ENCODE assay signal across 12 mouse cellular contexts in genomic region chr8:111658819-111659423, GRCm38 (mm10). TPM values are rescaled to one million over a fixed set of nuclear protein-coding genes. Genes with fewer than 3 reads are reported as not detected.
DNase-seq lines count a peak whose midpoint lies in the region; ATAC-seq and TF ChIP-seq lines count a peak whose summit lies in the region.
"Had no signal": no experiment of that assay in that cellular context is flagged by ENCODE, and none has a peak within 500 bp of the region (broad histone marks: within the 10 kb centered on the region; RNA-seq: fewer than 3 reads in every experiment).

No protein-coding gene starts in this region.

- H3K27me3 ChIP-seq in hindbrain, embryonic 15.5 days: no peaks in the 10 kb centered on the region
- no peaks in the 10 kb centered on the region for H3K27me3 ChIP-seq in hindbrain, embryonic 11.5 days (ENCODE audit: control insufficient read depth, insufficient read depth, low read length)
- no peaks in the 10 kb centered on the region for H3K27me3 ChIP-seq in intestine, embryonic 15.5 days (replicated peaks)

- peaks cover 7% of the 10 kb centered on the region; the same call in 1 of the 2 replicates for H3K36me3 ChIP-seq in hindbrain, embryonic 15.5 days
- H3K36me3 ChIP-seq in hindbrain, embryonic 11.5 days (ENCODE audit: control insufficient read depth, insufficient read depth, low read length): no peaks in the 10 kb centered on the region
- no peaks in the 10 kb centered on the region for H3K36me3 ChIP-seq in intestine, embryonic 15.5 days

- TF ChIP-seq POLR2A in embryonic fibroblast, embryonic 13.5 days (IDR thresholded peaks at IDR 0.05; ENCODE audit: low read depth, low read length): no peak

- no peak for ATAC-seq in hindbrain, embryonic 15.5 days (ENCODE audit: low FRiP score, low read depth)
- no peak for ATAC-seq in hindbrain, embryonic 11.5 days (ENCODE audit: low FRiP score)
- ATAC-seq in CD4-positive, CD25-positive, alpha-beta regulatory T cell, adult 4 months: peak; percentile 75
- ATAC-seq in intestine, embryonic 15.5 days: 0 out of 2 replicates have a peak, but pooled peaks have one; percentile 45

- no peak overlapping the region for H3K4me3 ChIP-seq in hindbrain, embryonic 15.5 days
- H3K4me3 ChIP-seq in hindbrain, embryonic 11.5 days (ENCODE audit: low read depth, low read length): no peak overlapping the region
- no peak overlapping the region for H3K4me3 ChIP-seq in embryonic fibroblast, embryonic 13.5 days (ENCODE audit: insufficient read depth, low read length)
- no peak overlapping the region for H3K4me3 ChIP-seq in intestine, embryonic 15.5 days (replicated peaks)

- no peaks in the 10 kb centered on the region for H3K9me3 ChIP-seq in hindbrain, embryonic 15.5 days
- H3K9me3 ChIP-seq in hindbrain, embryonic 11.5 days (ENCODE audit: control insufficient read depth, low read length): no peaks in the 10 kb centered on the region
- H3K9me3 ChIP-seq in intestine, embryonic 15.5 days: no peaks in the 10 kb centered on the region

- H3K9ac ChIP-seq in hindbrain, embryonic 15.5 days: no peak overlapping the region
- no peak overlapping the region for H3K9ac ChIP-seq in hindbrain, embryonic 11.5 days (ENCODE audit: low read depth, low read length)
- H3K9ac ChIP-seq in intestine, embryonic 15.5 days: no peak overlapping the region

- no peak for TF ChIP-seq CTCF in embryonic fibroblast, embryonic 13.5 days (IDR thresholded peaks at IDR 0.05; ENCODE audit: borderline replicate concordance, insufficient read depth, low read length)

- 91% methylated on average over 6 of the region's 6 CpGs for WGBS in hindbrain, embryonic 15.5 days
- 88% methylated on average over 6 of the region's 6 CpGs for WGBS in hindbrain, embryonic 11.5 days
- 72% methylated on average over 6 of the region's 6 CpGs for WGBS in intestine, embryonic 15.5 days

- no peak for DNase-seq in hindbrain, embryonic 11.5 days (ENCODE audit: low spot score)
- no peak for DNase-seq in cerebellum, adult 9-11 months
- no peak for DNase-seq in layer of hippocampus, adult 8-10 months (ENCODE audit: low spot score in 2 of 2)
- DNase-seq in layer of hippocampus, adult 11-12 months (ENCODE audit: low spot score): no peak
- DNase-seq: cerebellum, adult 9-10 months; layer of hippocampus, adult 9-11 months; midbrain, embryonic 14.5 days; right cerebral cortex, postnatal 4 days had no signal

- 0 out of 2 replicates have a peak overlapping the region, but pooled peaks have one; percentile 15 for H3K27ac ChIP-seq in hindbrain, embryonic 15.5 days (replicated peaks)
- H3K27ac ChIP-seq in hindbrain, embryonic 11.5 days (ENCODE audit: low read depth, low read length): no peak overlapping the region
- peak overlapping the region; percentile 54 for H3K27ac ChIP-seq in embryonic fibroblast, embryonic 13.5 days (ENCODE audit: insufficient read depth, low read length)
- H3K27ac ChIP-seq in intestine, embryonic 15.5 days: no peak overlapping the region

- H3K4me1 ChIP-seq in hindbrain, embryonic 15.5 days (replicated peaks): peaks cover 8% of the 10 kb centered on the region
- no peaks in the 10 kb centered on the region for H3K4me1 ChIP-seq in hindbrain, embryonic 11.5 days (replicated peaks; ENCODE audit: control insufficient read depth, insufficient read depth, low read length)
- H3K4me1 ChIP-seq in embryonic fibroblast, embryonic 13.5 days (ENCODE audit: control insufficient read depth, insufficient read depth, low read length): peaks cover 10% of the 10 kb centered on the region; the same call in 1 of the 2 replicates
- H3K4me1 ChIP-seq in intestine, embryonic 15.5 days (replicated peaks): no peaks in the 10 kb centered on the region

- H3K4me2 ChIP-seq in hindbrain, embryonic 15.5 days: no peak overlapping the region
- H3K4me2 ChIP-seq in hindbrain, embryonic 11.5 days (replicated peaks; ENCODE audit: low read depth, low read length): no peak overlapping the region
- H3K4me2 ChIP-seq in intestine, embryonic 15.5 days (replicated peaks): no peak overlapping the region

RNA-seq across cellular contexts. Expression of gene Zfp1, which starts 15.7 kb away (rescaled TPM):
- 25.1 and 25.9 TPM in 2 replicates for polyA plus RNA-seq in hindbrain, embryonic 15.5 days (2015; fragmentation: Nextera tagmentation; extraction: Ambion mirVana)
- 24.5 and 25.1 TPM in 2 replicates for polyA plus RNA-seq in hindbrain, embryonic 11.5 days (2014; fragmentation: Nextera tagmentation; extraction: Ambion mirVana)
- polyA plus RNA-seq in CD4-positive, CD25-positive, alpha-beta regulatory T cell, adult 4 months (2017; shearing (Covaris generic)): 10 to 100 TPM; 41.3 to 41.7 TPM
- polyA plus RNA-seq in embryonic fibroblast, embryonic 13.5 days (2011; ENCODE audit: insufficient read length, low read depth, missing spikeins): 7.2 and 11.7 TPM in 2 replicates
- polyA plus RNA-seq in intestine, embryonic 15.5 days (2015; fragmentation: Nextera tagmentation; extraction: Ambion mirVana): 14.9 and 15.7 TPM in 2 replicates
- 10 to 100 TPM; 21.7 to 23.9 (median 22.5) TPM for total RNA-seq in layer of hippocampus, adult 8-10 months (2022)

RNA-seq across cellular contexts. Expression of gene Ldhd, which starts 28.7 kb away (rescaled TPM):
- 0.91 and 1.2 TPM in 2 replicates for polyA plus RNA-seq in hindbrain, embryonic 15.5 days (2015; fragmentation: Nextera tagmentation; extraction: Ambion mirVana)
- 0.08 and 0.25 TPM in 2 replicates for polyA plus RNA-seq in hindbrain, embryonic 11.5 days (2014; fragmentation: Nextera tagmentation; extraction: Ambion mirVana)
- polyA plus RNA-seq in CD4-positive, CD25-positive, alpha-beta regulatory T cell, adult 4 months (2017; shearing (Covaris generic)): 1 to 10 TPM in 1 of 2 experiments, under 1 TPM in 1; 0.98 to 2.0 TPM
- polyA plus RNA-seq in embryonic fibroblast, embryonic 13.5 days (2011; ENCODE audit: insufficient read length, low read depth, missing spikeins): 0.46 and 0.53 TPM in 2 replicates
- polyA plus RNA-seq in intestine, embryonic 15.5 days (2015; fragmentation: Nextera tagmentation; extraction: Ambion mirVana): 1.6 and 1.8 TPM in 2 replicates
- 1 to 10 TPM; 7.5 to 9.6 (median 9.0) TPM for total RNA-seq in layer of hippocampus, adult 8-10 months (2022)

RNA-seq across cellular contexts. Expression of gene Ctrb1, which starts 31.9 kb away (rescaled TPM):
- polyA plus RNA-seq in hindbrain, embryonic 15.5 days (2015; fragmentation: Nextera tagmentation; extraction: Ambion mirVana): 1.00 and 1.9 TPM in 2 replicates
- polyA plus RNA-seq in hindbrain, embryonic 11.5 days (2014; fragmentation: Nextera tagmentation; extraction: Ambion mirVana): not detected in 2 replicates
- not detected for polyA plus RNA-seq in CD4-positive, CD25-positive, alpha-beta regulatory T cell, adult 4 months (2017; shearing (Covaris generic))
- polyA plus RNA-seq in embryonic fibroblast, embryonic 13.5 days (2011; ENCODE audit: insufficient read length, low read depth, missing spikeins): not detected in 2 replicates
- 1,145 and 3,143 TPM in 2 replicates for polyA plus RNA-seq in intestine, embryonic 15.5 days (2015; fragmentation: Nextera tagmentation; extraction: Ambion mirVana)
- not detected for total RNA-seq in layer of hippocampus, adult 8-10 months (2022)
- polyA plus RNA-seq: midbrain, embryonic 14.5 days had no signal

Comparison
In these comparisons a context has a peak if more than half of its experiments do, and no peak if none do; other contexts are left out.
1. H3K27ac ChIP-seq: peak in hindbrain, embryonic 15.5 days (single experiment) and embryonic fibroblast, embryonic 13.5 days (single experiment); none in hindbrain, embryonic 11.5 days (single experiment) and intestine, embryonic 15.5 days (single experiment).
2. ATAC-seq: peak in CD4-positive, CD25-positive, alpha-beta regulatory T cell, adult 4 months (single experiment) and intestine, embryonic 15.5 days (single experiment); none in hindbrain, embryonic 15.5 days (single experiment) and hindbrain, embryonic 11.5 days (single experiment).
3. RNA of gene Ctrb1, which starts 31.9 kb away (polyA plus RNA-seq): 1,145 to 3,143 TPM in intestine, embryonic 15.5 days; 1.00 to 1.9 TPM in hindbrain, embryonic 15.5 days, not detected in hindbrain, embryonic 11.5 days, not detected in CD4-positive, CD25-positive, alpha-beta regulatory T cell, adult 4 months and not detected in embryonic fibroblast, embryonic 13.5 days; every median in the first group is over 100 times any median in the second.